Mouse (Mus musculus): ENCODE measurements at regions not wholly inside any gene's neighbourhood (a gene's known extent, or its start where the extent isn't known, plus 50 kb on each side); places are given as distances from the start of the nearest gene placed in this dataset.
A peak's percentile ranks its signal among the peaks of the same experiment; 100 is the strongest.

DNA sequence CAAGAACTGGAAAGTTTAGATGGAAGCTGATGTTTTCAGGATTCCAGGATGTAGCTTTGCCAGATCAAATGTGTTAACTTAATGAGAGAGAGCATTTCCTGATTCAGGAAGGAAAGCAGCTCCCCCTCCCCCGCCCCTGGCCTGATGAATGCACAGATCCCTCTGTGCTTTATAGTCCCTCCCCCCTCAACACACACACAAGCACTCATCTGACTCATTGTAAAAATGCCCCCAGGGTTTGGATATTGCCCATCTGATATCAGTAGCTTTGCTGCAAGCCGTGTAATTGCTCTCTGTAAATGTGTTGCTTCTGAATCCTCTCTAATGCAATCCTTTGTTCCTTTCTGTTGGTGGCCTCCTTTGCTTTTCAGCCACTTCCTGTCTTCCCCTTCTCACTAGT is 221.5 kb upstream of the Cxxc4 start:
- Histone ChIP-seq H3K4me1 (ENCODE audit: insufficient read depth, low read depth, low read length) (no peaks in the 10 kb centered on the region), H3K4me2 (replicated peaks; ENCODE audit: low read depth, low read length) (no peak overlapping the region), H3K36me3 (ENCODE audit: insufficient read depth, low read length) (no peaks in the 10 kb centered on the region), H3K27me3 (replicated peaks; ENCODE audit: insufficient read depth, low read length) (no peaks in the 10 kb centered on the region), H3K27ac (ENCODE audit: low read length) (no peak overlapping the region), H3K9ac (replicated peaks; ENCODE audit: low read depth) (no peak overlapping the region), H3K9me3 (ENCODE audit: low read length) (no peaks in the 10 kb centered on the region), H3K4me3 (ENCODE audit: low read depth, low read length) (no peak overlapping the region)
- DNase-seq (ENCODE audit: low spot score) (no peak), ATAC-seq (no peak)
- TF ChIP-seq CTCF (IDR thresholded peaks at IDR 0.05) (no peak), EP300 (IDR thresholded peaks at IDR 0.05) (no peak)
- WGBS, result 54% methylated on average over 2 of the region's 2 CpGs

DNA sequence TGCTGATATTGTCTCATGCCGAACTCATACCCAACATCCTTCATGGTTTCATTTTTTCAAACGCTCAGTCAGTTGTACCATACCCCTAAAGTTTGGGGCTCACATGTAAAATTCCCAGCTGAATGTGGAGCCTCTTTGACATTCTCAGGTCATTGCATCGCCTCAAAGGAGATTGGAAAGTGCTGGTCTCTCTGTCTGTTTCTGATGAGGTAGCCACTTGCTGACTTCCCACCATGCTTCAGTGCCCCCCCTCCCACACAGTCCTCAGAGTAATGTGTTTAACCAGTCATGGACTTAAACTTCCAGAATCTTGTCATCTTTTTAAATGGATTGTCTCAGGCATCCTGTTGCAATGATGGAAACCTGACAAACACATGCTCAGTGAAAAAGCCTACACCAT is 220.9 kb upstream of the Cxxc4 start:
- H3K9ac ChIP-seq (replicated peaks; ENCODE audit: low read depth), result no peak overlapping the region
- 82% methylated on average over 3 of the region's 3 CpGs for WGBS

DNA sequence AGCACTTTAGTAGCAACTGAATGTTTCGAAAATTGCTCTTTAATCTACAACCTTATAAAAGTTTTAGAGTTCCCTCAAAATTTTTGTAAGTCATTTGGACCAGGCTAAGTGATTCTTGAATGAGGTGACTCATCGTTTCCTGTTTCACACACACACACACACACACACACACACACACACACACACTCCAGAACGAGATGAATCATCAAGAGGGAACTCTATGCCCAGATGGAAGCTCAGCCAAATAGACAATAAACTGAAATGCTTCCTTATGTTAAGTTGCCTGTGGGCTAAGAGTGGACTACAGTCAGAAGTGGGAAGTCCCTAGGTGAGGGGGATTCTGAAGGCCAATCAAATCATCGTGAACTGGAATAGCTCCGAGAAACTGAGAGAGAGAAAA is 202.4 kb upstream of the Cxxc4 start:
- no peaks in the 10 kb centered on the region for H3K27me3 ChIP-seq (replicated peaks; ENCODE audit: insufficient read depth, low read length)
- TF ChIP-seq CTCF (IDR thresholded peaks at IDR 0.05) (no peak), EP300 (IDR thresholded peaks at IDR 0.05) (no peak)
- H3K36me3 ChIP-seq (ENCODE audit: insufficient read depth, low read length), result no peaks in the 10 kb centered on the region
- no peak overlapping the region for H3K4me3 ChIP-seq (ENCODE audit: low read depth, low read length)
- whole genome bisulfite sequencing, result 60% methylated on average over 5 of the region's 5 CpGs
- H3K9me3 ChIP-seq (ENCODE audit: low read length), result no peaks in the 10 kb centered on the region
- H3K4me1 ChIP-seq (ENCODE audit: insufficient read depth, low read depth, low read length), result no peaks in the 10 kb centered on the region
- peak; percentile 5 for DNase-seq (ENCODE audit: low spot score)
- no peak for ATAC-seq
- no peak overlapping the region for H3K9ac ChIP-seq (replicated peaks; ENCODE audit: low read depth)
- no peak overlapping the region for H3K4me2 ChIP-seq (replicated peaks; ENCODE audit: low read depth, low read length)
- H3K27ac ChIP-seq (ENCODE audit: low read length), result no peak overlapping the region

More for the DNA sequence above, 220.9 kb upstream of the Cxxc4 start:
- no peak for TF ChIP-seq EP300 (IDR thresholded peaks at IDR 0.05)
- no peak for TF ChIP-seq CTCF (IDR thresholded peaks at IDR 0.05)
- Histone ChIP-seq H3K36me3 (ENCODE audit: insufficient read depth, low read length) (no peaks in the 10 kb centered on the region), H3K4me1 (ENCODE audit: insufficient read depth, low read depth, low read length) (no peaks in the 10 kb centered on the region), H3K27me3 (replicated peaks; ENCODE audit: insufficient read depth, low read length) (no peaks in the 10 kb centered on the region), H3K27ac (ENCODE audit: low read length) (no peak overlapping the region), H3K4me2 (replicated peaks; ENCODE audit: low read depth, low read length) (no peak overlapping the region), H3K9me3 (ENCODE audit: low read length) (no peaks in the 10 kb centered on the region), H3K4me3 (ENCODE audit: low read depth, low read length) (no peak overlapping the region)
- no peak for DNase-seq (ENCODE audit: low spot score)
- no peak for ATAC-seq

DNA sequence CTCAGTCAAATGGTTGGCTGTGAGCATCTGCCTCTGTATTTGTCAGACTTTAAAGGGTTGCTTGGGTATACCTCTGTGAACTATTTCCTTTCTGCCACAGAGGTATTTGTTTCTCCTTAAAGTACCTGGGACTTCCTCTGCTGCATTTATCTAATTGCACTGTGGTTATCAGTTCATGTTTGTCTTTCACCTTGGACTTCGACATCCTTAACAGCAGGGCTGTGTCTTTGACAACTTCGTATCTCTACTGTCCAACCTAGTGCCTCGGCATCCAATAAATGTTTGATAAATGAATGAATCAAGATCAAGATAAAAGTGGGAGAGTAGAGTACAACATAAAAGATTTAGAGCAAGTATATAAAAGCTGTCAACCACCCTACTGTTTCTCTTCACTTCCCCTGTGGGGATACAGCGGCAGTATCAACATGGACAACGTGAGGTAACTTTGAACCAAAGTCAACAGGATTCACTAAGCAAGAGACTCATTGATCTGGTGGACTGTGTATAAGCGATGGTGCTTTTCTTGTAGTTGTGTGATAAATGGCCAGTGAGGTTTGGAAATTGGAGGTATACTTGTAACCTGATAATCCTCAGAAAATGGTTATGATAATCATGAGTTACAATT is 199.9 kb upstream of the Cxxc4 start:
- no peak overlapping the region for H3K9ac ChIP-seq (replicated peaks; ENCODE audit: low read depth)
- no peaks in the 10 kb centered on the region for H3K9me3 ChIP-seq (ENCODE audit: low read length)
- TF ChIP-seq CTCF (IDR thresholded peaks at IDR 0.05) (no peak), EP300 (IDR thresholded peaks at IDR 0.05) (no peak)

DNA sequence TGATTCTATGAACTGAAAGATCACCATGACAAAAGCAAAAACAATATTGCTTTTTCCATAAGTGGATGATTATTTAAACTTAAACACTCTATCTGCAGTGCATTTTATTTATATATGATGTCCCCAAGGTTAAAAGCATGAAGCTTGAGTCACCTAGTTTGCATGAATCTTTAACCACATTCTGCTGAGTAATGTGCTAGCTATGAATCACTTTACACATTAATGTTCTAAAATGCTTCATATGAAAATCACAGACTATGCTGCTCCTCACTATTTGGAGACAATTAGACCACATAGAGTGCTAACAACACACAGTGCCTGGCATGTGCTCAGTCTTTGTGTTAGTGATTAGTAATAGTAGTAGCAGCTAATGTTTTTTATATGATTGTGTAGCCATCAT is 185.6 kb upstream of the Cxxc4 start:
- no peak for DNase-seq (ENCODE audit: low spot score)
- no peaks in the 10 kb centered on the region for H3K4me1 ChIP-seq (ENCODE audit: insufficient read depth, low read depth, low read length)
- no peak overlapping the region for H3K9ac ChIP-seq (replicated peaks; ENCODE audit: low read depth)
- TF ChIP-seq CTCF (IDR thresholded peaks at IDR 0.05) (no peak), EP300 (IDR thresholded peaks at IDR 0.05) (no peak)
- ATAC-seq, result no peak
- H3K4me2 ChIP-seq (replicated peaks; ENCODE audit: low read depth, low read length), result no peak overlapping the region
- no peaks in the 10 kb centered on the region for H3K27me3 ChIP-seq (replicated peaks; ENCODE audit: insufficient read depth, low read length)
- H3K4me3 ChIP-seq (ENCODE audit: low read depth, low read length), result no peak overlapping the region
- no peaks in the 10 kb centered on the region for H3K9me3 ChIP-seq (ENCODE audit: low read length)
- H3K27ac ChIP-seq (ENCODE audit: low read length), result no peak overlapping the region
- H3K36me3 ChIP-seq (ENCODE audit: insufficient read depth, low read length), result no peaks in the 10 kb centered on the region

More for the DNA sequence above, 199.9 kb upstream of the Cxxc4 start:
- Histone ChIP-seq H3K4me1 (ENCODE audit: insufficient read depth, low read depth, low read length) (no peaks in the 10 kb centered on the region), H3K27me3 (replicated peaks; ENCODE audit: insufficient read depth, low read length) (no peaks in the 10 kb centered on the region), H3K36me3 (ENCODE audit: insufficient read depth, low read length) (no peaks in the 10 kb centered on the region), H3K4me2 (replicated peaks; ENCODE audit: low read depth, low read length) (no peak overlapping the region), H3K4me3 (ENCODE audit: low read depth, low read length) (no peak overlapping the region), H3K27ac (ENCODE audit: low read length) (no peak overlapping the region)
- no peak for ATAC-seq
- 70% methylated on average over 6 of the region's 6 CpGs for WGBS
- DNase-seq (ENCODE audit: low spot score), result no peak

DNA sequence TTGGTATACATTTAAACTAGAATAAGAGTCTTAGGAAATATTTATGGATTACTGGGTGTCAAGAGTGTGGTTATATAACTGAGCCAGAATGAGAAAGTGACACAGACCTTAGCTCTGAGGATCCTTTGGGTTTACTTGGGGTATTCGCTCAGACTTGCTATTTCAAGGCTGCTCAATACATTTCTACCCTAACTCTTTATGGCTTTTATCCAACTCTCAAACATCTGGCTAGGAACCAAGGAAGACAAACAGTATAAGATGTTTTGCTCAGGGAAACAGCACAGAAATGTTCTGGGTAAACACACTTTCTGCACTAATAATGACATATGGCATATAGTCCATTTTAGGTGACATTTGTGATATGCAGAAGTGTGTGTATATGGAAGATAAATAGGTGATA is 153.8 kb upstream of the Cxxc4 start:
- TF ChIP-seq EP300 (IDR thresholded peaks at IDR 0.05) (no peak), CTCF (IDR thresholded peaks at IDR 0.05) (no peak)
- Histone ChIP-seq H3K9ac (replicated peaks; ENCODE audit: low read depth) (no peak overlapping the region), H3K27ac (ENCODE audit: low read length) (no peak overlapping the region), H3K4me3 (ENCODE audit: low read depth, low read length) (no peak overlapping the region), H3K27me3 (replicated peaks; ENCODE audit: insufficient read depth, low read length) (no peaks in the 10 kb centered on the region), H3K36me3 (ENCODE audit: insufficient read depth, low read length) (no peaks in the 10 kb centered on the region), H3K9me3 (ENCODE audit: low read length) (no peaks in the 10 kb centered on the region), H3K4me1 (ENCODE audit: insufficient read depth, low read depth, low read length) (no peaks in the 10 kb centered on the region), H3K4me2 (replicated peaks; ENCODE audit: low read depth, low read length) (no peak overlapping the region)
- DNase-seq (ENCODE audit: low spot score), result no peak
- WGBS, result 62% methylated on average over 1 of the region's 1 CpGs
- no peak for ATAC-seq
